Mouse (Mus musculus): ENCODE measurements around the gene Fam178b.

DNA sequence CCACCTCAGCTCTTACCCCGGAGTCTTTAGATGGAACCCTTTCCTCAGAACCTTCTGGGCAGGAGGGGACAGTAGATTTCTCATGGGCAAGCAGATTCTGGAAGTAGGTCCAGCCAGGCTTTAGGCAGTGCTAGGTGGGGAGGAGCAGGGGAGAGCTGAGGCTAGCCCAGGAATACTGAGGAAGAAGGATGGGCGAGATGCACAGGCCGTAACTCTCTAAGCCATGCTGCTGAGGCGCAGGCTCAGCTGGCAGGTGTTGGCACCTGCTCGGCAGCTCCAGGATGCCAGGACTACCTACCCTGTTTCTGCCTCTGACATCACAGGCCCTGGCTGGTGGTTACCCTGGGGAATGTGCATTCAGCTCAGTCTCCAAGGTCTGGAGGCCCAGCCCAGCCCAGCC, 112.7 kb downstream of the Fam178b start:
- TF ChIP-seq CTCF (IDR thresholded peaks at IDR 0.05; ENCODE audit: borderline replicate concordance, extremely low read depth, insufficient read depth, insufficient read length) (no peak), POLR2A (IDR thresholded peaks at IDR 0.05; ENCODE audit: borderline replicate concordance, extremely low read depth, insufficient read depth, insufficient read length, poor library complexity, severe bottlenecking) (no peak)

Data from brain, embryonic 14.5 days (tissue).